Mouse (Mus musculus): ENCODE measurements at regions not wholly inside any gene's neighbourhood (a gene's known extent, or its start where the extent isn't known, plus 50 kb on each side); places are given as distances from the start of the nearest gene placed in this dataset.
A peak's percentile ranks its signal among the peaks of the same experiment; 100 is the strongest.

GRCm38 (mm10) chr15:88472351-88473100 is 127.6 kb upstream of the Zdhhc25 start:
- no peak for DNase-seq (ENCODE audit: extremely low spot score)

GRCm38 (mm10) chr15:88473221-88473620 is 126.9 kb upstream of the Zdhhc25 start:
- no peak for DNase-seq (ENCODE audit: extremely low spot score)

- no peak for DNase-seq (ENCODE audit: extremely low spot score)
Measured at GRCm38 (mm10) chr15:88483471-88483870, 116.6 kb upstream of the Zdhhc25 start.

GRCm38 (mm10) chr15:88489715-88490114 is 110.4 kb upstream of the Zdhhc25 start:
- no peak for DNase-seq (ENCODE audit: extremely low spot score)

GRCm38 (mm10) chr15:88490316-88491090 is 109.6 kb upstream of the Zdhhc25 start:
- DNase-seq (ENCODE audit: extremely low spot score) = peak; percentile 5

- DNase-seq (ENCODE audit: extremely low spot score) = no peak
Measured at GRCm38 (mm10) chr15:88491091-88491366, 109.1 kb upstream of the Zdhhc25 start.

GRCm38 (mm10) chr15:88497957-88498356 is 102.1 kb upstream of the Zdhhc25 start:
- no peak for DNase-seq (ENCODE audit: extremely low spot score)

GRCm38 (mm10) chr15:88502311-88502710 is 97.8 kb upstream of the Zdhhc25 start:
- DNase-seq (ENCODE audit: extremely low spot score) = no peak

- DNase-seq (ENCODE audit: extremely low spot score) = no peak
Measured at GRCm38 (mm10) chr15:88503896-88504295, 96.2 kb upstream of the Zdhhc25 start.

- no peak for DNase-seq (ENCODE audit: extremely low spot score)
Measured at GRCm38 (mm10) chr15:88505491-88506119, 94.5 kb upstream of the Zdhhc25 start.

- DNase-seq (ENCODE audit: extremely low spot score) = no peak
Measured at GRCm38 (mm10) chr15:88507886-88508285, 92.2 kb upstream of the Zdhhc25 start.

- no peak for DNase-seq (ENCODE audit: extremely low spot score)
Measured at GRCm38 (mm10) chr15:88508971-88509370, 91.1 kb upstream of the Zdhhc25 start.

GRCm38 (mm10) chr15:88509626-88510025 is 90.5 kb upstream of the Zdhhc25 start:
- no peak for DNase-seq (ENCODE audit: extremely low spot score)

- no peak for DNase-seq (ENCODE audit: extremely low spot score)
Measured at GRCm38 (mm10) chr15:88514091-88514490, 86.0 kb upstream of the Zdhhc25 start.

GRCm38 (mm10) chr15:88531218-88531617 is 68.9 kb upstream of the Zdhhc25 start:
- DNase-seq (ENCODE audit: extremely low spot score) = no peak

GRCm38 (mm10) chr15:88532008-88532407 is 68.1 kb upstream of the Zdhhc25 start:
- no peak for DNase-seq (ENCODE audit: extremely low spot score)

GRCm38 (mm10) chr15:88533354-88533753 is 66.7 kb upstream of the Zdhhc25 start:
- DNase-seq (ENCODE audit: extremely low spot score) = no peak

- no peak for DNase-seq (ENCODE audit: extremely low spot score)
Measured at GRCm38 (mm10) chr15:88535516-88535915, 64.6 kb upstream of the Zdhhc25 start.

- DNase-seq (ENCODE audit: extremely low spot score) = peak; percentile 42
Measured at GRCm38 (mm10) chr15:88537190-88537589, 62.9 kb upstream of the Zdhhc25 start.

- DNase-seq (ENCODE audit: extremely low spot score) = no peak
Measured at GRCm38 (mm10) chr15:88542567-88542966, 57.5 kb upstream of the Zdhhc25 start.

GRCm38 (mm10) chr15:88544216-88544615 is 55.9 kb upstream of the Zdhhc25 start:
- DNase-seq (ENCODE audit: extremely low spot score) = no peak

- DNase-seq (ENCODE audit: extremely low spot score) = no peak
Measured at GRCm38 (mm10) chr15:88548261-88548660, 51.8 kb upstream of the Zdhhc25 start.

Measured in embryo, embryonic 9.5 days (tissue).